Mouse (Mus musculus): ENCODE data around the gene Stt3b. TPM values are rescaled to one million over a fixed set of nuclear protein-coding genes. Genes with fewer than 3 reads are reported as not detected.

The Stt3b gene
- polyA plus RNA-seq, 1 experiment from 2014 or later = 126 TPM

DNA sequence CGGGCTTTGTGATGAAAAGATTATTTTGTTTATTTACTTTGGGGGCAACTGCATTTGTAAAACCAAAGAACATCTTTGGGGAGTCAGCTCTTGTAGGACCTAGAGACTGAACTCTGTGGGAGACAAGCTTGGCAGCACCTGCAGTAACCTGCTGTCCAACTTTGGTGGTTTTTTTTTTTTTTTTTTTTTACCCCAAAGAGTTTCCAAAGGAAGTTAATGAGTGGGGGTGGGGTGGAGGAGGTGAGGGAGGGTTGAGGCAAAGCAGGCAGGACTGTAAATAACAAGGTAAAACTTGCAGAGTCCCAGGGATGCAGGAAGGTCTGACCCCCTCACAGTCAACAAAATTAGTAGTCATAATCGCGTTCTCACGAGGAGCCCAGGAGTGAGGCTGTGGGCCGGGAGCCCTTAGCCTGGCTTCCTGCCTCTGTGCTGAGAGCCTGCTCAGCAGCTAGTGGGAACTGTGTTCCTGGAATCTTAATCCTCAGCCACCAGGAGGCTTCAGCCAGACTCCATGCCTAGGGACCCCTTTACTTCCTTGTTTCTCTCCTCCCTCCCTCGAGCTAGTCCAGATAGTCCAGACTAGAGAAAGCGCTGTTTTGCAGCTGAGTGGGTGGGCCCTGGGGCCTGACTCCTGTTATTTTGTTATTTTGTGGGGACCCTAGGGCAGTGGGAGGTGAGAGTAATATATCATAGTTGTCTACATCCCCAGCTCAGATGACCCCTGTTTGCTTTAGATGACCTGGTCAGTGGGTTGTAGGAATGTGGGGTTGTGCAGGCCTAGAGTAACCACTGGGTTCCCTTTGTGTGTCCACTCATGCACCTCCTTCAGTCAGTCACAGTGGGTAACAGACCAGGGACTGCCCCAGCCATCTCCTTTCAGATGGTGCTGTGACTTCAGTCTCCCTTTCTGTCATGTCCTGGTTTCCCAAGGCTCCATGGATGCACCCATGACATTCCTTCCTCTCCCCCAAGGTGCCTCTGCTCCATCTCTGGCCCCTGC, 95.3 kb downstream of the Stt3b start:
- Histone ChIP-seq H3K4me3 (ENCODE audit: low read depth, low read length) (no peak overlapping the region), H3K27me3 (ENCODE audit: insufficient read depth, low read length) (no peaks in the 10 kb centered on the region), H3K9me3 (ENCODE audit: low read depth, low read length) (0 out of 2 replicates have a peak, but pooled peaks cover 2% of the 10 kb centered on the region), H3K9ac (no peak overlapping the region), H3K36me3 (ENCODE audit: insufficient read depth) (no peaks in the 10 kb centered on the region), H3K27ac (ENCODE audit: low read depth) (no peak overlapping the region), H3K4me2 (no peak overlapping the region), H3K4me1 (ENCODE audit: insufficient read depth) (peaks cover 12% of the 10 kb centered on the region; the same call in 1 of the 2 replicates)
- DNase-seq (peak; percentile 49), ATAC-seq (ENCODE audit: insufficient read depth) (0 out of 2 replicates have a peak, but pooled peaks have one; percentile 24)
- TF ChIP-seq CTCF (IDR thresholded peaks at IDR 0.05; ENCODE audit: low read depth) = peak; percentile 26; the same call in 1 of the 2 replicates
- WGBS = 21% methylated on average over 7 of the region's 7 CpGs

DNA sequence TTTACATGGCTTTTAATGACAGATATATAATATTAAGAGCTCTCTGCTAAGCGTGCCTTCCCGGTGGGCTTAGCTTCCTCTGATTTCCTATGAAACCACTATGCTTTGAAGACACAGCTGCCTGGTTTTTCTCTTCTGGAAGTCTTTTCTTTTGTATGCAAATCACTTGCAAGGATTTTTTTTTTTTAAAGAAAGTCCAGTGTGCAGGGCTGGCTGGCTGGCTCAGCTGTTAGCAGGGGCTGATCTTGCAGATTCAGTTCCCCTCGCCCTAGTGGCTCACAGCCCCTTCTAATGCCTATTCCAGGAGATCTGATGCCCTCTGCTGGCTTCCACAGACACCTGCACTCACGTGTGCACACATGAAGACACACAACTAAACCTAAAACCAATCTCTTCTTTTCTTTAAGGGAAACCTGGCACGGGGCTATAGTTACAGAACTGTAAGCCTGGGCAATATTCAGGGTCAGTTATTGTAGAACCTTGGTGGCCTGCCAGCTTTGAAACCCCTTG, 96.4 kb downstream of the Stt3b start:
- Histone ChIP-seq H3K9me3 (ENCODE audit: low read depth, low read length) (0 out of 2 replicates have a peak, but pooled peaks cover 2% of the 10 kb centered on the region), H3K27me3 (ENCODE audit: insufficient read depth, low read length) (no peaks in the 10 kb centered on the region), H3K27ac (ENCODE audit: low read depth) (no peak overlapping the region), H3K9ac (no peak overlapping the region), H3K4me1 (ENCODE audit: insufficient read depth) (peaks cover 12% of the 10 kb centered on the region; the same call in 1 of the 2 replicates), H3K36me3 (ENCODE audit: insufficient read depth) (no peaks in the 10 kb centered on the region), H3K4me2 (no peak overlapping the region), H3K4me3 (ENCODE audit: low read depth, low read length) (no peak overlapping the region)
- TF ChIP-seq CTCF (IDR thresholded peaks at IDR 0.05; ENCODE audit: low read depth) = 0 out of 2 replicates have a peak, but pooled peaks have one; percentile 11
- WGBS = 88% methylated on average over 5 of the region's 5 CpGs
- ATAC-seq (ENCODE audit: insufficient read depth) = no peak
- no peak for DNase-seq

DNA sequence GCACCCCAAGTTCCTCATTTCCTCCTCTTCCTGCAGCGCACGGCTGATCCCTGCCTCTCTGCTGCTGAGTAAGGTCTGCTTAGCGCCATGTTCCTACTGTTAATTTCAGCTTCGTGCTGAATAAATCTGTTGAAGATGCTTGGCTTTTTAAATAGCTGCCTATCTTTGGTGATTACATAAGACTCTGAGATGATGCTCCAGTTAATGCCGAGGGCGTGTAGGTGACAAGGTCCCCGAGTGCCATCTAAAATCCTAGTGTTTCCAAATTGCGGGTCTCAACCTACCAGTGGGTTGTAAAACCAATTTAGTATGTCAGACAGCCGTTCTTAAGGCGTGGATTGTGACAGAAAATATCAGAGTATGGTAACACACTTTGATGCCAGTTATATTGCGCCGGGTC, 99.7 kb downstream of the Stt3b start:
- no peak for DNase-seq
- no peaks in the 10 kb centered on the region for H3K36me3 ChIP-seq (ENCODE audit: insufficient read depth)
- H3K9me3 ChIP-seq (ENCODE audit: low read depth, low read length) = 0 out of 2 replicates have a peak, but pooled peaks cover 2% of the 10 kb centered on the region
- H3K4me3 ChIP-seq (ENCODE audit: low read depth, low read length) = no peak overlapping the region
- peaks cover 14% of the 10 kb centered on the region for H3K4me1 ChIP-seq (ENCODE audit: insufficient read depth)
- no peak for ATAC-seq (ENCODE audit: insufficient read depth)
- no peak for TF ChIP-seq CTCF (IDR thresholded peaks at IDR 0.05; ENCODE audit: low read depth)
- no peak overlapping the region for H3K9ac ChIP-seq
- H3K27ac ChIP-seq (ENCODE audit: low read depth) = no peak overlapping the region
- no peak overlapping the region for H3K4me2 ChIP-seq
- no peaks in the 10 kb centered on the region for H3K27me3 ChIP-seq (ENCODE audit: insufficient read depth, low read length)
- 82% methylated on average over 12 of the region's 12 CpGs for WGBS

DNA sequence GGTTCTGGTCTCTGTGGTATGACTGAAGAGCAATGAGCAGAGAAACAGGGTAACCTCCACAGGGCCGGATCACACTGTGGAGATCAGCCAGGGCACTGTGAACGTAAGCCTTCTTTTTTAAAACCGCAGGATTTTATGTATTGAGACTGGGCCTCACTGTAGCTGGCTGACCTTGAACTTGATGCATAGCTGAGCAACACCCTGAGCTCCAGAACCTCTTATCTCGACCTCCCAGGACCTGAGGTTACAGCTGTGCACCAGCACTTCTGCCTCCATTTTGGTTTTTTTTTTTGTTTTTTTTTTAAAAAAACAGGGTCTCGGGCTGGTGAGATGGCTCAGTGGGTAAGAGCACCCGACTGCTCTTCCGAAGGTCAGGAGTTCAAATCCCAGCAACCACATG, 100.5 kb downstream of the Stt3b start:
- WGBS = 83% methylated on average over 7 of the region's 7 CpGs
- no peak overlapping the region for H3K9ac ChIP-seq
- ATAC-seq (ENCODE audit: insufficient read depth) = no peak
- no peak for DNase-seq
- no peak overlapping the region for H3K27ac ChIP-seq (ENCODE audit: low read depth)
- peaks cover 9% of the 10 kb centered on the region; the same call in 1 of the 2 replicates for H3K4me1 ChIP-seq (ENCODE audit: insufficient read depth)
- H3K9me3 ChIP-seq (ENCODE audit: low read depth, low read length) = 0 out of 2 replicates have a peak, but pooled peaks cover 2% of the 10 kb centered on the region
- no peaks in the 10 kb centered on the region for H3K36me3 ChIP-seq (ENCODE audit: insufficient read depth)
- H3K4me3 ChIP-seq (ENCODE audit: low read depth, low read length) = no peak overlapping the region
- no peak overlapping the region for H3K4me2 ChIP-seq
- TF ChIP-seq CTCF (IDR thresholded peaks at IDR 0.05; ENCODE audit: low read depth) = no peak
- H3K27me3 ChIP-seq (ENCODE audit: insufficient read depth, low read length) = no peaks in the 10 kb centered on the region

DNA sequence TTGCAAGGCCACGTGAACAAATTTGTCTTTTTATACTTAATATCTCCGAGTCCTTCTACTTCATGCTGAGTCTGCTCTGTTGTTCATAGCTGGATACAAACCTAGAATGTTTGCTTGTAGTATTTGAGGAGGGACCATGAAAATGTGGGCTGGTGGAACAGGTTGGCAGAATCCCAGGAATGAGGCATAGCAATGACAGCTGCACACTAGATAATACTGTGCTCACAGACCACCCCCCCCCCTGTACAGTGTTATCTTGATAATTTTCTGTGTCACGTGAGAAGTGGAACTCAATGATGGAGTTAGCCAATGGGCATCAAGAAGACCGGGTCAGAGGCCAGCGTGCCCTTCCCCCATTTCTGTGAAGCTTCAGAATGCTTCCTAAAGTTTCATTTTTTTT, 104.0 kb downstream of the Stt3b start:
- TF ChIP-seq CTCF (IDR thresholded peaks at IDR 0.05; ENCODE audit: low read depth) = no peak
- peaks cover 9% of the 10 kb centered on the region; the same call in 1 of the 2 replicates for H3K4me1 ChIP-seq (ENCODE audit: insufficient read depth)
- H3K4me2 ChIP-seq = 0 out of 2 replicates have a peak overlapping the region, but pooled peaks have one; percentile 40
- H3K36me3 ChIP-seq (ENCODE audit: insufficient read depth) = no peaks in the 10 kb centered on the region
- no peak overlapping the region for H3K9ac ChIP-seq
- ATAC-seq (ENCODE audit: insufficient read depth) (peak; percentile 61), DNase-seq (peak; percentile 59)
- WGBS = 37% methylated on average over 5 of the region's 5 CpGs
- H3K27me3 ChIP-seq (ENCODE audit: insufficient read depth, low read length) = no peaks in the 10 kb centered on the region
- no peaks in the 10 kb centered on the region for H3K9me3 ChIP-seq (ENCODE audit: low read depth, low read length)
- no peak overlapping the region for H3K27ac ChIP-seq (ENCODE audit: low read depth)
- H3K4me3 ChIP-seq (ENCODE audit: low read depth, low read length) = no peak overlapping the region

DNA sequence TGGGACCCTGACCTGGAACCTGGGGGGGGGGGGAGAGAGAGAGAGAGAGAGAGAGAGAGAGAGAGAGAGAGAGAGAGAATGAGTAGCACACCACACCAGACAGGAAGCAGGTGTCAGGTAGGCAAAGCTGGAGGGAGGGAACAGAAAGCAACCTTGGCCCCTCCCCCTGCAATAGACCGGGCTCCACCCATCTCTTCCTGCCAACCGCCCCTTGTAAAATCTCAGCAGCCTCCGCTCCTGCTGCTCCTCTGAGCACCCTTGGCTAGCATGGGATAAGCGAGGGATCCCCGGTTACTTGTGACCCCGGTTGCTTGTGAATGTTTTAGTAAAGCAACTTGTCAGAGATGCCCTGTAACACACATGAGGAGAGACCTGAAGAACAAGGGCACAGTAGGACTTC, 104.7 kb downstream of the Stt3b start:
- Histone ChIP-seq H3K36me3 (ENCODE audit: insufficient read depth) (no peaks in the 10 kb centered on the region), H3K9ac (no peak overlapping the region), H3K9me3 (ENCODE audit: low read depth, low read length) (no peaks in the 10 kb centered on the region), H3K4me3 (ENCODE audit: low read depth, low read length) (no peak overlapping the region), H3K27me3 (ENCODE audit: insufficient read depth, low read length) (no peaks in the 10 kb centered on the region), H3K4me2 (peak overlapping the region; percentile 40; the same call in 1 of the 2 replicates), H3K4me1 (ENCODE audit: insufficient read depth) (peaks cover 9% of the 10 kb centered on the region; the same call in 1 of the 2 replicates), H3K27ac (ENCODE audit: low read depth) (no peak overlapping the region)
- no peak for TF ChIP-seq CTCF (IDR thresholded peaks at IDR 0.05; ENCODE audit: low read depth)
- ATAC-seq (ENCODE audit: insufficient read depth) = peak; percentile 50; the same call in 1 of the 2 replicates
- peak; percentile 57 for DNase-seq
- WGBS = 7% methylated on average over 6 of the region's 6 CpGs

DNA sequence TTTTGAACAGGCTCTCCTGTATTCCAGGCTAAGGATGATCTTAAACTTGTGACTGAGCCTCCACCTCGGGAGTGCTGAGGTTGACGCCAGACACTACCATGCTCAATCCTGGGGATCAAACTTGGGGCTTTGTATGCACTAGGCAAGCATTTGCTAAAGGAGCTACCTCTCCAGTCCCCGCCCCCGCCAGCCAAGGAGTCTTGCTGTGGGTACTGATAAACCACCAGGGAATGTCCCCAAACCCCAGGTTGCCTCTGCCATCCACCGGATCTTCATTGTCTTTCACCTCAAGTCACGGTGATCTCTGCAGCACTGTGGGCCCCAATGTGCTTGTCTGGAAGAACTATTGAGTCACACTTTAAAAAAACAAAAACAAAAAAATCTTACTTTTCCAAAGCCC, 107.1 kb downstream of the Stt3b start:
- Histone ChIP-seq H3K4me3 (ENCODE audit: low read depth, low read length) (no peak overlapping the region), H3K27ac (ENCODE audit: low read depth) (no peak overlapping the region), H3K27me3 (ENCODE audit: insufficient read depth, low read length) (no peaks in the 10 kb centered on the region), H3K4me2 (no peak overlapping the region), H3K9me3 (ENCODE audit: low read depth, low read length) (no peaks in the 10 kb centered on the region), H3K9ac (no peak overlapping the region), H3K4me1 (ENCODE audit: insufficient read depth) (peaks cover 9% of the 10 kb centered on the region; the same call in 1 of the 2 replicates), H3K36me3 (ENCODE audit: insufficient read depth) (no peaks in the 10 kb centered on the region)
- WGBS = 43% methylated on average over 6 of the region's 6 CpGs
- no peak for DNase-seq
- ATAC-seq (ENCODE audit: insufficient read depth) = no peak
- TF ChIP-seq CTCF (IDR thresholded peaks at IDR 0.05; ENCODE audit: low read depth) = no peak

All from lung, embryonic 14.5 days (tissue).